Mouse (Mus musculus) hindbrain, postnatal 0 days (tissue): ENCODE results near the gene Cped1. TPM values are rescaled to one million over a fixed set of nuclear protein-coding genes. Genes with fewer than 3 reads are reported as not detected.
"Not testable (repeated sequence)": the region's sequence is repeated elsewhere in the genome, so short reads cannot be mapped to it uniquely, and the experiment has no call there.

Experiments
- ATAC-seq: fragments of 200-750 bp; cut with Nextera tagmentation; 2 replicates; pipeline ENCODE4 v1.8.0; 2017; ENCODE audit warnings: mild to moderate bottlenecking, moderate TSS enrichment, moderate library complexity
- DNase-seq: peaks from one replicate; pipeline ENCODE4 v3.0.0-alpha.2; 2015; ENCODE audit warnings: low spot score
- H3K27ac ChIP-seq: fragments of 300-500 bp; sonication (generic); 2 replicates; pipeline ENCODE4 v1.5.1; 2014; ENCODE audit warnings: mild to moderate bottlenecking
- H3K27me3 ChIP-seq: fragments of 300-500 bp; sonication (generic); 2 replicates; pipeline ENCODE4 v1.6.1; 2014; ENCODE audit warnings: low read length, mixed read lengths; ENCODE audit not compliant: insufficient read depth
- H3K36me3 ChIP-seq: fragments of 300-500 bp; sonication (generic); 2 replicates; pipeline ENCODE4 v1.6.1; 2014; ENCODE audit warnings: low read length, mixed read lengths; ENCODE audit not compliant: insufficient read depth
- H3K4me1 ChIP-seq: fragments of 300-500 bp; sonication (generic); 2 replicates; pipeline ENCODE4 v1.6.1; 2014; ENCODE audit warnings: antibody characterized with exemption, low read length, mixed read lengths; ENCODE audit not compliant: insufficient read depth
- H3K4me2 ChIP-seq: fragments of 300-500 bp; sonication (generic); 2 replicates; pipeline ENCODE4 v1.6.1; 2014; ENCODE audit warnings: low read depth, mild to moderate bottlenecking, low read length, moderate library complexity, mixed read lengths
- H3K4me3 ChIP-seq: fragments of 300-500 bp; sonication (generic); 2 replicates; pipeline ENCODE4 v1.5.1; 2014; ENCODE audit warnings: low read length
- H3K9ac ChIP-seq: fragments of 300-500 bp; sonication (generic); replicated peaks from 2 replicates; pipeline ENCODE4 v1.6.1; 2014; ENCODE audit warnings: mild to moderate bottlenecking, low read length, moderate library complexity, mixed read lengths
- H3K9me3 ChIP-seq: fragments of 300-500 bp; sonication (generic); 2 replicates; pipeline ENCODE4 v1.6.1; 2016; ENCODE audit warnings: low read length, mixed read lengths
- CTCF ChIP-seq: IDR thresholded peaks from 2 replicates; pipeline ENCODE4 v1.5.1; 2016; ENCODE audit warnings: antibody characterized with exemption, control low read depth, low read depth
- WGBS: fragments of 180-500 bp; shearing (Covaris S2); extraction: QIAGEN DNeasy Blood & Tissue Kit; methylation state at CpG from one replicate; pipeline ENCODE4 v1.1.7; 2014; 5-methylcytosine and 5-hydroxymethylcytosine counted together
- polyA plus RNA-seq: library from polyadenylated mRNA; unstranded; fragments of >200 nt; fragmentation: Nextera tagmentation; extraction: Ambion mirVana; gene quantifications from 2 replicates; pipeline ENCODE4 v1.2.1, GENCODE M21; 2015
- total RNA-seq: library from RNA; depleted of rRNA; stranded (reverse); fragments of >200 nt; gene quantifications from 2 replicates; pipeline ENCODE4 v1.2.3, GENCODE M21; 2014

Cped1 gene
- total and polyA plus RNA-seq, 2 experiments from 2014 or later = 3.1 to 4.6 TPM

DNA sequence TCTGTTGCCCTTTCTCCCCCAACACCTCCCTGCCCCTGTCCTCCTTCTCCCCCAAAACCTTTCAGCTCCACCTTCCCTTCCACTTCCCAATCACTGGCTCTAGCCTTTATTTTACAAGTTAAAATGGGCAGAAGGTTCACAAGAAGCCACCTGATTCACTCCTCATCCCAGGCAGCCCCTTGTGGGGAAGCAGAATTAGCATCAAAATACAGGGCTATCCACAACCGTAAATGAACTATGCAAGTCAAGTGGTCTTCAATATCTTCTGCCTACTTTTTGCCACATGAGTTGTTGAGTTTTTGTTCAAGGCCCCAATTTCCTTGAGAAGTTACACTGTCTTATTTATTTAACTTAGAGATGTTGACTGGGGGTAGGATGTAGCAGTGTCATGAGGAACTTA lies 131.0 kb downstream of the Cped1 start:
- H3K9me3 ChIP-seq = no peaks in the 10 kb centered on the region
- H3K4me1 ChIP-seq = no peaks in the 10 kb centered on the region
- 59% methylated on average over 1 of the region's 1 CpGs for WGBS
- H3K4me3 ChIP-seq = no peak overlapping the region
- no peak for TF ChIP-seq CTCF
- H3K9ac ChIP-seq = no peak overlapping the region
- H3K4me2 ChIP-seq = no peak overlapping the region
- H3K27me3 ChIP-seq = no peaks in the 10 kb centered on the region
- DNase-seq (no peak), ATAC-seq (no peak)
- H3K27ac ChIP-seq = no peak overlapping the region
- no peaks in the 10 kb centered on the region for H3K36me3 ChIP-seq

- no peak overlapping the region for H3K9ac ChIP-seq
- peak; percentile 84 for TF ChIP-seq CTCF
- H3K4me3 ChIP-seq = no peak overlapping the region
- no peak overlapping the region for H3K4me2 ChIP-seq
- peak; percentile 92 for DNase-seq
- 34% methylated on average over 12 of the region's 12 CpGs for WGBS
- no peaks in the 10 kb centered on the region for H3K36me3 ChIP-seq
- H3K9me3 ChIP-seq = no peaks in the 10 kb centered on the region
- ATAC-seq = peak; percentile 81
- H3K27me3 ChIP-seq = no peaks in the 10 kb centered on the region
- H3K27ac ChIP-seq = no peak overlapping the region
- H3K4me1 ChIP-seq = no peaks in the 10 kb centered on the region
These were observed 136.4 kb downstream of the Cped1 start for GRCm38 (mm10) chr6:22122080-22122479.

DNA sequence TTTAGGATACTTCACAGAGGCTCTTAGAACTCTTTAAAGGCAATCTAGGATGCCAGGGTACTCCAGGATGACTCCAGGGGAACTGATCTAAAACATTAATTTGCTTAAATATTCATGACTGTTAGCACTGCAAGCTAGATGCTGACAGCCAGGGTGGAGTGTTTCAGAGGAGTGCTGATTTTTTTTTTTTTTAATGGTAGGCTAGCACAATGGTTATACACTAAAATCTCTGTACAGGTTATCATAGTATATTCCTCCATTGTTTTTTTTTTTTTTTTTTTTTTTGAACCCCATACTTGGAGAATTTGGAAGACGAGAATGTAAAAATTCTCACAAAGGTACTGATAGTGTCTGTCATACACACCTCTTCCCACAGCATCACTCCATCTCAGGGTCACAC lies 137.0 kb downstream of the Cped1 start:
- Histone ChIP-seq H3K4me2 (no peak overlapping the region), H3K9ac (no peak overlapping the region), H3K27me3 (no peaks in the 10 kb centered on the region), H3K27ac (no peak overlapping the region), H3K4me3 (no peak overlapping the region), H3K9me3 (no peaks in the 10 kb centered on the region), H3K36me3 (no peaks in the 10 kb centered on the region), H3K4me1 (no peaks in the 10 kb centered on the region)
- no peak for TF ChIP-seq CTCF
- DNase-seq = no peak
- WGBS = 81% methylated on average over 1 of the region's 1 CpGs
- ATAC-seq = no peak

DNA sequence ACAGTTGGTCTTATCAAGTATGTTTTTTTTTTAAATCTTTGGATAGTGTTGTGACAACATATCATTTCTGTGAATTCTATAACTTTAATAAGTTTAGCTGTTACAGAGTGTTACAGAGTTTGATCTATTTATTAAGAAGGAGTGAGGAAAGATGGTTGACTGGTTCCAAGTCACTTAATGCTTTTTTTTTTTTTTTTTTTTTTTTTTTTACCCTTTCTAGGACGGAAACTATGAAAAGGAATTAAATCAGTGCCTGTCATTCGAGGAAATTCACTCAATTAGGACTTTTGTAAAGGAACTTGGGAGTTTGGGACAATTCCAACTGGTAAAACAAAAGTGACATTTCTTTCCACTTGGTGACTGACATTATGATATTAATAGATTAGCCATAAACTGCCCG lies 137.6 kb downstream of the Cped1 start:
- 56% methylated on average over 3 of the region's 3 CpGs for WGBS
- TF ChIP-seq CTCF = no peak
- ATAC-seq = no peak
- H3K9ac ChIP-seq = no peak overlapping the region
- no peak overlapping the region for H3K4me2 ChIP-seq
- no peaks in the 10 kb centered on the region for H3K36me3 ChIP-seq
- no peak overlapping the region for H3K4me3 ChIP-seq
- H3K27ac ChIP-seq = no peak overlapping the region
- no peaks in the 10 kb centered on the region for H3K4me1 ChIP-seq
- no peak for DNase-seq
- H3K9me3 ChIP-seq = no peaks in the 10 kb centered on the region
- H3K27me3 ChIP-seq = no peaks in the 10 kb centered on the region

GRCm38 (mm10) chr6:22124575-22125330 lies 139.0 kb downstream of the Cped1 start:
- not testable (repeated sequence) for H3K36me3 ChIP-seq, H3K27me3 ChIP-seq, H3K9ac ChIP-seq, DNase-seq, H3K4me3 ChIP-seq, H3K27ac ChIP-seq, H3K9me3 ChIP-seq, H3K4me2 ChIP-seq, ATAC-seq, H3K4me1 ChIP-seq
- 88% methylated on average over 24 of the region's 31 CpGs for WGBS

DNA sequence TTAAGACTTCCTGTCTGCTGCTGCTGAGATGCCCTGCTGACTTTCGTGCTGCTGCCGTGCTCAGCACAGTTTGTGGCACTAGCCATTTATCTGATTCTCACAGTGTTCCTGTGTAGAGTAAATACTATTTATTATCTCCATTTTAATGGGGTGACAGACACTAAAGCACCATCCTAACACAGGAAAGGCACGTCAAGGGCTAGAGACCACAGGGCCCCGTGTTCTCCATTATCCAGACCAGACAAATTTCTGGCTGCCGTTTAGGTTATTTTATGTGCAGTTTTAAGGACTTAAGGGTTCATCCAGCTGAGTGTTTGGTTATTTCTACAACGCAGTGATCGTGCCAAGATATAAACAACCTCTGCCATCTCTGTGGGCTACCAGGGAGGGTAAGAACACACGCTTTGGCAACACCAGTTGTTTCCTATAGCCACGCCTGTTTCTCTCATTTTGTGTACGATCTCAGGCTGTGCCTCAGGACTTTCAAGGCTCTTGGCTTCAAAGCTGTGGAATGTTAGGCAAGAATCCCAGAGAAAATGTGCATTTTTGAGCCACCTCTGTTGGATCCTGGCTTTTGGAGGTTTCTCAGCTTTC lies 149.4 kb downstream of the Cped1 start:
- no peaks in the 10 kb centered on the region for H3K36me3 ChIP-seq
- H3K9ac ChIP-seq = no peak overlapping the region
- no peaks in the 10 kb centered on the region for H3K27me3 ChIP-seq
- DNase-seq (no peak), ATAC-seq (no peak)
- no peak overlapping the region for H3K4me3 ChIP-seq
- H3K27ac ChIP-seq = no peak overlapping the region
- no peaks in the 10 kb centered on the region for H3K4me1 ChIP-seq
- 64% methylated on average over 10 of the region's 10 CpGs for WGBS
- no peaks in the 10 kb centered on the region for H3K9me3 ChIP-seq
- H3K4me2 ChIP-seq = no peak overlapping the region
- TF ChIP-seq CTCF = no peak

GRCm38 (mm10) chr6:22136805-22137204 lies 151.1 kb downstream of the Cped1 start:
- ATAC-seq (peak; percentile 32; the same call in 1 of the 2 replicates), DNase-seq (peak; percentile 18)
- H3K4me3 ChIP-seq = no peak overlapping the region
- no peak overlapping the region for H3K9ac ChIP-seq
- WGBS = 36% methylated on average over 10 of the region's 10 CpGs
- no peak overlapping the region for H3K4me2 ChIP-seq
- TF ChIP-seq CTCF = no peak
- H3K27ac ChIP-seq = no peak overlapping the region
- H3K9me3 ChIP-seq = no peaks in the 10 kb centered on the region
- no peaks in the 10 kb centered on the region for H3K4me1 ChIP-seq
- H3K27me3 ChIP-seq = no peaks in the 10 kb centered on the region
- H3K36me3 ChIP-seq = no peaks in the 10 kb centered on the region
